Mouse (Mus musculus) cerebellum, adult 2 months (tissue): ENCODE measurements around the gene Erf.

Source experiments
- CTCF ChIP-seq: fragments of 200-500 bp; IDR thresholded peaks from 2 replicates; pipeline ENCODE4 v1.5.1; 2011; ENCODE audit warnings: low read depth, mild to moderate bottlenecking, control low read depth, low read length, moderate library complexity, borderline replicate concordance; ENCODE audit not compliant: insufficient read depth
- POLR2A ChIP-seq: fragments of 200-500 bp; IDR thresholded peaks from 2 replicates; pipeline ENCODE4 v1.6.1; 2011; ENCODE audit warnings: low read length, control low read depth, borderline replicate concordance; ENCODE audit not compliant: insufficient read depth

DNA sequence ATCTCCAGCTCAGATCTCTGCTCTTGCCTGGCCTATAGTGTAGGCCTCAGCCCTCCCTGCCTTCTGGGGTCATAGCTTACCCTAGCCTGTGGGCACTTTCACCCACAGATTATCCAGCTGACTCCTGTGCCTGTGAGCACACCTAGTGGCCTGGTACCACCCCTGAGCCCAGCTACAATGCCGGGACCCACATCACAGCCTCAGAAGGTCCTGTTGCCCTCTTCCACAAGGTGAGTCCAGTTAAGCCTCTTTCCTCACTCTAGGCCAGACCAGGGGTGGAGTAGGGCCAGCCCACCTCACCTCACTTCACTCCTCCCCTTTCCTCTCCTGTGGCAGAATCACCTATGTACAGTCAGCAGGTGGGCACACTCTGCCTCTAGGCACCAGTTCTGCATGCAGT is 39.9 kb upstream of the Erf start:
- TF ChIP-seq POLR2A, result no peak
- no peak for TF ChIP-seq CTCF
